Mouse (Mus musculus) cortical plate, adult 2 months (tissue): ENCODE measurements at regions not wholly inside any gene's neighbourhood (a gene's known extent, or its start where the extent isn't known, plus 50 kb on each side); places are given as distances from the start of the nearest gene placed in this dataset.
A peak's percentile ranks its signal among the peaks of the same experiment; 100 is the strongest.

Source experiments
- CTCF ChIP-seq: fragments of 200-500 bp; IDR thresholded peaks from 2 replicates; pipeline ENCODE4 v1.5.1; 2011; ENCODE audit warnings: mild to moderate bottlenecking, control low read depth, low read length; ENCODE audit not compliant: insufficient read depth; ENCODE audit errors: extremely low read depth
- POLR2A ChIP-seq: fragments of 200-500 bp; IDR thresholded peaks from 2 replicates; pipeline ENCODE4 v1.6.1; 2011; ENCODE audit warnings: mild to moderate bottlenecking, low read length, control low read depth; ENCODE audit not compliant: insufficient read depth; ENCODE audit errors: extremely low read depth

- TF ChIP-seq POLR2A, result 0 out of 2 replicates have a peak, but pooled peaks have one; percentile 29
- no peak for TF ChIP-seq CTCF
Measured at GRCm38 (mm10) chr3:21935571-21936261, 140.7 kb upstream of the Tbl1xr1 start.
